Mouse (Mus musculus) gastrocnemius, adult 2 months (tissue): Measurements from ENCODE around the gene Sct. TPM values are rescaled to one million over a fixed set of nuclear protein-coding genes. Genes with fewer than 3 reads are reported as not detected.
A peak's percentile ranks its signal among the peaks of the same experiment; 100 is the strongest.

Source experiments
- DNase-seq: peaks from one replicate; pipeline ENCODE4 v3.0.0; 2022
- H3K27ac ChIP-seq: fragments of 200-600 bp; 2 replicates; pipeline ENCODE4 v1.8.1; 2022; ENCODE audit warnings: mild to moderate bottlenecking
- H3K4me3 ChIP-seq: fragments of 200-600 bp; 2 replicates; pipeline ENCODE4 v1.8.1; 2022; ENCODE audit warnings: mild to moderate bottlenecking, moderate library complexity
- CTCF ChIP-seq: fragments of 200-600 bp; IDR thresholded peaks from 2 replicates; pipeline ENCODE4 v1.8.1; 2022; ENCODE audit warnings: antibody characterized with exemption, mild to moderate bottlenecking, moderate library complexity
- intact Hi-C: fragments of 180-260 bp; cut with DNase I; formaldehyde crosslinking; loops from one replicate; pipeline ENCODE4 v1.15.1; 2025
- total RNA-seq, 2 experiments: library from RNA; stranded (reverse); gene quantifications; 2 replicates each; pipeline ENCODE4 v1.2.3; 2021

Sct gene
- total RNA-seq, 2 experiments from 2014 or later: not detected

GRCm38 (mm10) chr7:141302702-141303268, 23.9 kb upstream of the Sct start:
- no peak overlapping the region for H3K4me3 ChIP-seq
- intact Hi-C loops: no loop called here
- H3K27ac ChIP-seq: no peak overlapping the region
- TF ChIP-seq CTCF: no peak
- no peak for DNase-seq

DNA sequence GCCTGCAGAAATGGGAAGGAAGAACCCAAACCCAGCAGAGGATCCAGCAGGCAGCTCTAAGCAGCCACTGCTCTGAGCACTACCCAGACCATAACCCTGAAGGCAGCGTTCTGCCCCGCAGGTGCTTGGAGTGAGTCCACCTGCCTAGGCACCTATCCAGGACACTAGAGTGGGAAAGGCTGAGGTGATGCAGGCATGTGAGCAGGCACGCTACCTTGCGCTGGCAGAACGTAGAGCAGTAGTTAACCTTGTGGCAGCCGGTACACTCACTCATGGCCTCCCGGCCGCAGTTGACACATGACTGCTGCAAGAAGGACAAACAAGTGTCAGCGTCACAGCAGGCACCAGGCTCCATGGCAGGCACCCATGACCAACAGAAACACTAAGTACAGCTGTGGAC, 22.5 kb upstream of the Sct start:
- Histone ChIP-seq H3K27ac (no peak overlapping the region), H3K4me3 (no peak overlapping the region)
- intact Hi-C loops: no loop called here
- DNase-seq: no peak
- no peak for TF ChIP-seq CTCF

GRCm38 (mm10) chr7:141299175-141299574, 20.2 kb upstream of the Sct start:
- no peak overlapping the region for H3K27ac ChIP-seq
- TF ChIP-seq CTCF: no peak
- no peak for DNase-seq
- H3K4me3 ChIP-seq: no peak overlapping the region
- intact Hi-C loops: no loop called here

DNA sequence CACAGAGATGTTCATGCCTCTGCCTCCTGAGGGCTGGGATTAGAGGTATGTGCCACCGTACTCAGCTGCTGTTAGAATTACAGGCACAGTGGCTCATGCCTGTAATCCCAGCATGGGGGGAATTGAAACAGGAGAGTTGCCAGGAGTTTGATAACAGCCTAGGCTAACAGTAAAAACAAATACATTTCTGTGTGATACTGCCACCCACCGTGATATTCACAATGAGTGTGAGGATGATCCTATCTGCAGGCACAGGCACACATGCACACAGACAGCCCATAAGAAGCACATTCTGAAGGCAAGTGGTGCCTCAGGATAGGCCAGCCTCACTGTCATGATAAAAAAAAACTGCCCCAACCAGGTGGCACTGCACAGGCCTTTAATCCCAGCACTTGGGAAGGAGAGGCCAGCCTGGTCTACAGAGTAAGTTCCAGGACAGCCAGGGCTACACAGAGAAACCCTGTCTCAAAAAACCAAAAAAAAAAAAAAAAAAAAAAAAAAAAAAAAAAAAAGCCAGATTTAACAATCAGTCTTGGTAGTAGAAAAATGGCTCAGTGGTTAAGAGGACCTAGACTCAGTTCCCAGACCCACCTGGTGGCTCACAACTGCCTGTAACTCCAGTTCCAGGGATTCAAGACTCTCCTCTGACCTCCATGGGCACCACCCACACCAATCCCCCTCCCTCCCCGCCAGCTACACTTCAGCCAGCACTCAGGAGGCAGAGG, 19.2 kb upstream of the Sct start:
- Histone ChIP-seq H3K4me3 (no peak overlapping the region), H3K27ac (no peak overlapping the region)
- DNase-seq: no peak
- intact Hi-C loops: no loop called here
- no peak for TF ChIP-seq CTCF

DNA sequence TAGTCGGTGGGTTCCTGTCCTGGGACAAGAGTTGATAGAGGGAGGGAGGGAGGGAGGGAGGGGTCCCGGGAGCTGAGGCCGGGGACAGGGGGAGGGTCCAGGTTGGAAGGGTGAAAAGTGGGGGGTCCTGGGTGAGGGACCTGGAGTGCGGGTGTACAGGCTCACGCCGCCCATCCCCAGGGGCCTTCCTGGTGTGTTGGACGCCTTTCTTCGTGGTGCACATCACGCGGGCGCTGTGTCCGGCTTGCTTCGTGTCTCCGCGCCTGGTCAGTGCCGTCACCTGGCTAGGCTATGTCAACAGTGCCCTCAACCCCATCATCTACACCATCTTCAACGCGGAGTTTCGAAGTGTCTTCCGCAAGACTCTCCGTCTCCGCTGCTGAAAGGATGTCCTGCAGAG, 15.5 kb upstream of the Sct start:
- peak overlapping the region; percentile 60 for H3K4me3 ChIP-seq
- intact Hi-C loops: no loop called here
- no peak for DNase-seq
- no peak overlapping the region for H3K27ac ChIP-seq
- TF ChIP-seq CTCF: no peak

DNA sequence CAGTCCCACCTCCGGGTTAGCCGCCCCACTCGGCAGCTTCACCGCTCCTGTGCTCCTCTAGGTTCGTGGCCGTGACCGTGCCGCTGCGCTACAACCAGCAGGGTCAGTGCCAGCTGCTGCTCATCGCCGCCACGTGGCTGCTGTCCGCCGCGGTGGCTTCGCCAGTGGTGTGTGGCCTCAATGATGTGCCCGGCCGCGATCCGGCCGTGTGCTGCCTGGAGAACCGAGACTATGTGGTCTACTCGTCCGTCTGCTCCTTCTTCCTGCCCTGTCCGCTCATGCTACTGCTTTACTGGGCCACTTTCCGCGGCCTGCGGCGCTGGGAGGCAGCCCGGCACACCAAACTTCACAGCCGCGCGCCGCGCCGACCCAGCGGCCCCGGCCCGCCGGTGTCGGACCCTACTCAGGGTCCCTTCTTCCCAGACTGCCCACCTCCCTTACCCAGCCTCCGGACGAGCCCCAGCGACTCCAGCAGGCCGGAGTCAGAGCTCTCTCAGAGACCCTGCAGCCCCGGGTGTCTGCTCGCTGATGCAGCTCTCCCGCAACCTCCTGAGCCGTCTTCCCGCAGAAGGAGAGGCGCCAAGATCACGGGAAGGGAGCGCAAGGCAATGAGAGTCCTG, 15.0 kb upstream of the Sct start:
- intact Hi-C loops: no loop called here
- peak; percentile 17; the same call in 1 of the 2 replicates for TF ChIP-seq CTCF
- Histone ChIP-seq H3K4me3 (peak overlapping the region; percentile 60), H3K27ac (no peak overlapping the region)
- peak; percentile 64 for DNase-seq

DNA sequence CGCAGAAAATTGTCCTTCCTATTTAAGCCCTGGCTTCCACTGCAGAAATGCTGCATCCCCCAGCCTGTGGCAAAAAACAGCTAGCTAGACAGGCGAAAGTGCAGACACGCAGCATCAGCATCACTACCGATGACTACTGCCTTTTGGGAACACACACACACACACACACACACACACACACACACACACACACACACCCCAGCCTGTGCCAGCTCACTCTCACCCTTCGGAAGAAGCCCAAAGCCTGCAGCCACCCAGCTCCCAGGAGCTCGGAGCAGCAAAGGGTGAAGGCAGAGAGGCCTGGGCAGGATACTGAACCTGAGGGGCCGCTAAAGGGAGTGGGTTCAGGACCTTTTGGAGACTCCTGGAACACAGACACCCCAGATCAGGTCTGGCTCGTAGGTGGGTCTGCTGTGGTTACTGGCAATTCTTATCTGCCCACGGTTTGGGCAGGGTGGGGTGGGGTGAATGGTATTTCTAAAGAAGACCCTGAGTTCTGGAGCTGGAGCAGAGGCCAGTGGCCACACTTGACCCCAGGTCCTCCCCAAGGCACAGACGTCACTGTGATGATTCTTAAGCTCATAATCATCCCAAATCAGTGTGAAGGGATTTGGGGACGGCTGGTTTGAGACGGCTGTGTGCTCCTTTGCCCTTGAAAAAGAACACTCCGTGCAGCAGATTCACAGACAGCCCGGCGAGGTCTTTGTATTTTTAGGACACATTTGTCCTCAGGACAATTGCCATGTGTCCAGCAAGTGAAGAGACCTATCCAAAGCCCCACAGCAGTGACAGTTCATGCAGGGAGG, 13.9 kb upstream of the Sct start:
- no peak for DNase-seq
- H3K4me3 ChIP-seq: no peak overlapping the region
- intact Hi-C loops: no loop called here
- H3K27ac ChIP-seq: no peak overlapping the region
- TF ChIP-seq CTCF: no peak

DNA sequence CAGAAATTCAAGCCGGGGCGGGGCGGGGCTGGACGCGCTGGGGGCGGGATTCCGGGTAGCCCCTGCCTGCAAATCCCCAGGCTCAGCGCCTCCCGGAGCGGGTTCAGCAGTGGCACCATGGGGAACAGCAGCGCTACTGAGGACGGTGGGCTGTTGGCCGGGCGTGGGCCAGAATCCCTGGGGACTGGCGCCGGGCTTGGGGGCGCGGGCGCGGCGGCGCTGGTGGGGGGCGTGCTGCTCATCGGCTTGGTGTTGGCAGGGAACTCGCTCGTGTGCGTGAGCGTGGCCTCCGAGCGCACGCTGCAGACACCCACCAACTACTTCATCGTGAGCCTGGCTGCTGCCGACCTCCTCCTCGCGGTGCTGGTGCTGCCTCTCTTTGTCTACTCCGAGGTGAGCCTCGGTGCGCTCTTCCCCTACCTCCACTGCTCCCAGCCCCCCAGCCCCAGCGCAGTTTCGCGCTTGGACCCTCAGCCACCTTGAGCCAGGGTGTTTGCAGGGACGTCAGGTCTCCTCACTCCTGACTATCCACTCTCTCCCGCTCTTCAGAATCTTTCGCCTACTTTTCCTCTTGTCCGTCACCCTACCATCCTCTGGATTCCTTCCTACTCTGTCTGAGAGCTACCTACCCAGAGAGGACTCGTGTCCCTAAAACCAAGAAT, 13.1 kb upstream of the Sct start, which contains the start of gene Drd4:
Drd4 (plus strand) TSS at position 86 of the 662 bp plus-strand sequence.
- peak within 1 kb of the TSS; percentile 60 for H3K4me3 ChIP-seq
- intact Hi-C loops: no loop called here
- DNase-seq: no peak
- TF ChIP-seq CTCF: no peak
- no peak within 1 kb of the TSS for H3K27ac ChIP-seq

DNA sequence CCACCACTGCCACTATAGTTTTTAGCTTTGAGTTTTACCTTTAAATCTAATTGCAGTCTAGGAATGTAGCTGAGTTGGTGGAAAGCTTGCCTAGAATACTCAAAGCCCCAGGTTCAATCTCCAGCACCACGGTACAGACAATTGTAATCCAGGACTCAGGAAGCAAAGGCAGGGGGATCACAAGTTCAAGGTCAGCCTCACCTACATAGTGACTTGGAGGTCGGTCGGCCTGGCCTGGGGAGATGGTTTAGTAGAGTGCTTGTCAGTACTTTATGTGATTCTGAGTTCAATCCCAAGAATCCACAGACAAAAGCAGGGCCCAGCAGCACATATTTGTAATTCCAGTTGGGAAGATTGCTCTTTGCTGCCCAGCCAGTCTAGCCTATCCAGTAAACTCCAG, 9.1 kb upstream of the Sct start:
- TF ChIP-seq CTCF: no peak
- intact Hi-C loops: no loop called here
- Histone ChIP-seq H3K27ac (no peak overlapping the region), H3K4me3 (no peak overlapping the region)
- DNase-seq: no peak

- DNase-seq: no peak
- Histone ChIP-seq H3K27ac (no peak overlapping the region), H3K4me3 (no peak overlapping the region)
- no peak for TF ChIP-seq CTCF
- intact Hi-C loops: no loop called here
Measured at GRCm38 (mm10) chr7:141282756-141283155, 3.8 kb upstream of the Sct start.

DNA sequence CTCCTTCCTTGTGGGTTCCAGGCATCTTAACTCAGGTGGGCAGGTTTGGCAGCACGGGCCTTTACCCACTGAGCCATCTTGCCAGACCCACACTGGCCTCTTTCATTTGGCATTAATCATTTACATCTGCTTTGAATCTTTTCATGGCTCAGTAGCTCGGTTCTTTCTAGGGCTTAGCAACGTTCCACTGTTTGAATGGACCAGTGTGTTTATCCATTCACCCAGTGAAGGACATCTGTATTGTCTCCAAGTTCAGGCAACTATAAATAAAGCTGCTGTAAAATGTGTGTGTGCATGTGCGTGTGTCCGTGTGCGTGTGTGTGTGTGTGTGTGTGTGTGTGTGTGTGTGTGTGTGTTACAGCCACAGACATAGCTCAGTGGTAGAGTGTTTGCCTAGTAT, 2.5 kb upstream of the Sct start:
- intact Hi-C loops: no loop called here
- Histone ChIP-seq H3K27ac (no peak overlapping the region), H3K4me3 (no peak overlapping the region)
- DNase-seq: no peak
- TF ChIP-seq CTCF: no peak

DNA sequence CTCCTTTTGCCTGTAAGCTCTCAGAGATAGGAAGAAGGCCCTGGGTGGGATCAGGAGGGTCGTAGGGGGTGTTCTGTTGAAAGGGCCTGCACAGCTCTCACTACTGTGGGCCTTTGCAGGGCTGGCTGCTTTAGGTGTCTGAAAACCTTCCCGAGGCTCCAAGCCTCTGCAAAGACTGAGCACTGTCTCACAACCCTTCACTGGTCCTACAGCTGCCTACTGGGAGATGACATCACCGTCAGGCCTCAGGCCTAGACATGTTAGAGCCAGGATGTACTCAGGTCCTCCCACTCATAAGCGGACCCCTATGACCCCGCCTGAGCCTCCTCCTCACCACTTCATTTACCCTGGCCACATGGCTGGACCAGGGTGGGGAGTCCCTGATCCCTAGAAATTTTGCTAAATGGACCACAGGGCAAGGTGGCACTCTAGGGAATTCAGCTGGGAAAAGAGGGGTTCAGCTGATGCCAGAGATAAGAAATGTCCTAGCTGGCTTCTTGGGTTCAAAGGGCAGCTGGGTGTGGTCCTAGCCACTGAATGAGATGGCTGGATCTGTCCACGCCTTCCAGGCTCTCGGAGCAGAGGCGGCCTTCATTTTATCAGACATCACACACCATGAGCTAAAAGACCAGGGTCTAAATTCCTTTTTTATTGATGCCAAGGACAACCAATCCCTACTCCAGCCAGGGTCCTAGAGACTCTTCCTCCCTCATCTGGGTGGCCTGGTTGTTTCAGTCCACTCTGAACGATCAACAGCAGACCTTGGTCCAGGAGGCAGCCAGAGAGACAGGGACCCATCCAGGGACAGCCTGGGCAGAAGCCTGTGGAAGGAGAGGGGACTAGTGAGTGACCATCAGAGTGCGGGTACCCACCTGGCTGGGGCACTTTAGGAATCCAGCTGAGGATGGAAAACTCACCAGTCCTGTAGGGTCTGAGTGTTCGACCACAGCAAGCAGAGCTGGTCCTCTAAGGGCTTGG, 943 bp downstream of the Sct start:
- intact Hi-C loops: no loop called here
- no peak for DNase-seq
- H3K4me3 ChIP-seq: no peak overlapping the region
- TF ChIP-seq CTCF: no peak
- H3K27ac ChIP-seq: no peak overlapping the region
